In the genomic region with DNA sequence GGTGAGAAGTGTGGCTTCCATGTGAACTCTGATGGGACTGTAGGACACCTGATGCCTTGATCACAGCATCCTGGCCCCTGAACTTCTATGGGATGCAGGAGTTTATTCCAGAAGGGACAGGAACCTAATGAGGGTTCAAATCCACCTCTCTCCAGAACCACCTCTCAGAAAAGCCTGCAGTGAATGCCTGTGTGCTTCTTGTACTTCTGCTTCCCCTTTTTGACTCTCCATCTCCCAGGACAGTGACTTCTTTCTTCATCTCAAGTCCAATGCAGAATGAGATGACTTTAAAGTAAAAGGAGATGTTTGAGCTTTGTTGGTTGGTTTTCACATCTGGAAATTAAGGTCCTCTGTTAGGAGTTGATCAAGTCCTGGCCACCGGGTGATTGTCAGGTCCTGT, we compare ENCODE assay signal across 17 mouse cellular contexts.
"Had no signal": no experiment of that assay in that cellular context is flagged by ENCODE, and none has a peak within 500 bp of the region (broad histone marks: within the 10 kb centered on the region; RNA-seq: fewer than 3 reads in every experiment).

No protein-coding gene starts in this region.

- H3K4me2 ChIP-seq: lung, embryonic 14.5 days; midbrain, embryonic 12.5 days; neural tube, embryonic 13.5 days; neural tube, embryonic 15.5 days had no signal

- H3K4me3 ChIP-seq: midbrain, embryonic 10.5 days; midbrain, embryonic 12.5 days; myocyte; neural tube, embryonic 13.5 days; neural tube, embryonic 15.5 days had no signal

- H3K27ac ChIP-seq: liver, embryonic 14.5 days; midbrain, embryonic 10.5 days; midbrain, embryonic 12.5 days; neural tube, embryonic 13.5 days; neural tube, embryonic 15.5 days had no signal

- H3K9me3 ChIP-seq: midbrain, embryonic 10.5 days; midbrain, embryonic 12.5 days; neural tube, embryonic 13.5 days; neural tube, embryonic 15.5 days had no signal

- H3K4me1 ChIP-seq: midbrain, embryonic 10.5 days; midbrain, embryonic 12.5 days; neural tube, embryonic 13.5 days; neural tube, embryonic 15.5 days had no signal

- H3K36me3 ChIP-seq: midbrain, embryonic 10.5 days; midbrain, embryonic 12.5 days; neural tube, embryonic 13.5 days; neural tube, embryonic 15.5 days had no signal

- H3K27me3 ChIP-seq: midbrain, embryonic 12.5 days; neural tube, embryonic 13.5 days; neural tube, embryonic 15.5 days had no signal

- H3K9ac ChIP-seq: liver, embryonic 14.5 days; lung, embryonic 14.5 days; midbrain, embryonic 12.5 days; neural tube, embryonic 13.5 days; neural tube, embryonic 15.5 days had no signal

- ATAC-seq: midbrain, embryonic 16.5 days had no signal

- DNase-seq: lung, adult 18-20 months; lung, embryonic 14.5 days; lung, postnatal 10 days; lung, postnatal 4 days; midbrain, embryonic 14.5 days; retina, postnatal 1 day; right cerebral cortex, adult 18-20 months; thymus, adult 2 months; thymus, postnatal 25 days; thymus, postnatal 4 days had no signal
